Mouse (Mus musculus): Measurements from ENCODE around the gene Cip2a.

GRCm38 (mm10) chr16:49037771-49038170, 43.8 kb downstream of the Cip2a start:
- no peak for TF ChIP-seq CTCF (IDR thresholded peaks at IDR 0.05; ENCODE audit: low read depth)
- TF ChIP-seq EP300 (IDR thresholded peaks at IDR 0.05; ENCODE audit: low read depth) = no peak
